ENCODE assay signal across 7 mouse cellular contexts in genomic region chr4:59188802-59189545, GRCm38 (mm10). TPM values are rescaled to one million over a fixed set of nuclear protein-coding genes. Genes with fewer than 3 reads are reported as not detected.
DNase-seq lines count a peak whose midpoint lies in the region; ATAC-seq lines count a peak whose summit lies in the region.

Gene Ugcg (plus strand): TSS chr4:59189257.

- H3K4me1 ChIP-seq in embryonic facial prominence, embryonic 10.5 days = peaks cover 12% of the 10 kb centered on the region
- H3K4me1 ChIP-seq in limb, embryonic 11.5 days (ENCODE audit: control insufficient read depth, insufficient read depth, low read length) = no peaks in the 10 kb centered on the region
- H3K4me1 ChIP-seq in midbrain, embryonic 13.5 days (replicated peaks) = peaks cover 14% of the 10 kb centered on the region

- H3K36me3 ChIP-seq in embryonic facial prominence, embryonic 10.5 days (replicated peaks) = peaks cover 4% of the 10 kb centered on the region; the same call in 1 of the 2 replicates
- no peaks in the 10 kb centered on the region for H3K36me3 ChIP-seq in limb, embryonic 11.5 days (ENCODE audit: control insufficient read depth, insufficient read depth, low read length)
- H3K36me3 ChIP-seq in midbrain, embryonic 13.5 days = no peaks in the 10 kb centered on the region

- H3K27me3 ChIP-seq in embryonic facial prominence, embryonic 10.5 days (replicated peaks; ENCODE audit: low read depth, poor library complexity, severe bottlenecking) = no peaks in the 10 kb centered on the region
- H3K27me3 ChIP-seq in limb, embryonic 11.5 days (ENCODE audit: control insufficient read depth, insufficient read depth, low read length) = no peaks in the 10 kb centered on the region
- no peaks in the 10 kb centered on the region for H3K27me3 ChIP-seq in midbrain, embryonic 13.5 days

- no peaks in the 10 kb centered on the region for H3K9me3 ChIP-seq in embryonic facial prominence, embryonic 10.5 days
- H3K9me3 ChIP-seq in limb, embryonic 11.5 days (ENCODE audit: control insufficient read depth, low read length) = no peaks in the 10 kb centered on the region
- H3K9me3 ChIP-seq in midbrain, embryonic 13.5 days = no peaks in the 10 kb centered on the region

- peak; percentile 89 for DNase-seq in adrenal gland, postnatal 14 days
- DNase-seq in embryonic facial prominence, embryonic 10.5 days (ENCODE audit: low spot score) = peak; percentile 83
- peak; percentile 70 for DNase-seq in kidney, adult 11 months
- peak; percentile 80 for DNase-seq in limb, embryonic 11.5 days (ENCODE audit: low spot score)
- DNase-seq in spleen, adult 12 weeks (ENCODE audit: low spot score) = peak; percentile 85

- H3K4me2 ChIP-seq in limb, embryonic 11.5 days (ENCODE audit: low read depth, severe bottlenecking) = peak within 1 kb of the TSS; percentile 56
- peak within 1 kb of the TSS; percentile 69 for H3K4me2 ChIP-seq in midbrain, embryonic 13.5 days (replicated peaks)

- H3K27ac ChIP-seq in embryonic facial prominence, embryonic 10.5 days (replicated peaks) = peak within 1 kb of the TSS; percentile 96
- peak within 1 kb of the TSS; percentile 65; the same call in 1 of the 2 replicates for H3K27ac ChIP-seq in limb, embryonic 11.5 days (replicated peaks; ENCODE audit: low read depth, low read length)
- H3K27ac ChIP-seq in midbrain, embryonic 13.5 days = peak within 1 kb of the TSS; percentile 97

- peak within 1 kb of the TSS; percentile 92 for H3K9ac ChIP-seq in limb, embryonic 11.5 days (ENCODE audit: low read length)
- peak within 1 kb of the TSS; percentile 93 for H3K9ac ChIP-seq in midbrain, embryonic 13.5 days (replicated peaks)

- 4% methylated on average over 99 of the region's 99 CpGs for WGBS in embryonic facial prominence, embryonic 10.5 days
- WGBS in limb, embryonic 11.5 days = under 1% methylated on average over 67 of the region's 99 CpGs
- under 1% methylated on average over 39 of the region's 99 CpGs for whole genome bisulfite sequencing in midbrain, embryonic 13.5 days

- peak within 1 kb of the TSS; percentile 87 for H3K4me3 ChIP-seq in embryonic facial prominence, embryonic 10.5 days
- peak within 1 kb of the TSS; percentile 78 for H3K4me3 ChIP-seq in limb, embryonic 11.5 days (ENCODE audit: low read depth, low read length)
- H3K4me3 ChIP-seq in midbrain, embryonic 13.5 days (replicated peaks) = peak within 1 kb of the TSS; percentile 92

- ATAC-seq in granulocyte monocyte progenitor cell, adult 5-6 weeks (replicated peaks; ENCODE audit: poor library complexity, severe bottlenecking) = peak; percentile 81
- peak; percentile 80 for ATAC-seq in limb, embryonic 11.5 days (ENCODE audit: insufficient number of reproducible peaks, low FRiP score, low TSS enrichment, low read depth)
- peak; percentile 94 for ATAC-seq in midbrain, embryonic 13.5 days

RNA-seq across cellular contexts. Expression of gene Ugcg, which starts in this region (rescaled TPM):
- total RNA-seq in adrenal gland, postnatal 14 days (2021) = 36.9 and 46.0 TPM in 2 replicates
- 9.1 and 9.9 TPM in 2 replicates for polyA plus RNA-seq in embryonic facial prominence, embryonic 10.5 days (2016; fragmentation: Nextera tagmentation; extraction: Ambion mirVana)
- 34.4 and 35.8 TPM in 2 replicates for total RNA-seq in granulocyte monocyte progenitor cell, adult 5-6 weeks (2014; fragmentation: Nextera tagmentation)
- 24.6 and 38.7 TPM in 2 replicates for total RNA-seq in granulocyte monocyte progenitor cell, adult 5-6 weeks (2017)
- polyA plus RNA-seq in limb, embryonic 11.5 days (2014; fragmentation: Nextera tagmentation; extraction: Ambion mirVana) = 10.3 TPM in 2 replicates
- polyA plus RNA-seq in midbrain, embryonic 13.5 days (2015; fragmentation: Nextera tagmentation; extraction: Ambion mirVana) = 16.4 and 18.2 TPM in 2 replicates

Comparison
In these comparisons a context has a peak if more than half of its experiments do, and no peak if none do; other contexts are left out.
1. Peak in every context shown above with its lines: DNase-seq, ATAC-seq, H3K4me3 ChIP-seq and H3K27ac ChIP-seq.